Mouse (Mus musculus) brain, embryonic 14.5 days (tissue): ENCODE data around the gene Pnmal2.

Experiments
- CTCF ChIP-seq: fragments of 200-500 bp; IDR thresholded peaks from 2 replicates; pipeline ENCODE4 v1.5.1; 2012; ENCODE audit warnings: inconsistent platforms, mild to moderate bottlenecking, moderate library complexity, borderline replicate concordance; ENCODE audit not compliant: insufficient read depth, insufficient read length; ENCODE audit errors: extremely low read depth
- POLR2A ChIP-seq: fragments of 200-500 bp; IDR thresholded peaks from 2 replicates; pipeline ENCODE4 v1.6.1; 2012; ENCODE audit warnings: mild to moderate bottlenecking, inconsistent platforms, borderline replicate concordance; ENCODE audit not compliant: poor library complexity, insufficient read depth, insufficient read length, severe bottlenecking; ENCODE audit errors: extremely low read depth

GRCm38 (mm10) chr7:16903439-16903955 is 41.0 kb upstream of the Pnmal2 start:
- TF ChIP-seq CTCF = no peak
- TF ChIP-seq POLR2A = no peak
